Mouse (Mus musculus) thymus, adult 2 months (tissue): ENCODE results near the gene Prkcb. TPM values are rescaled to one million over a fixed set of nuclear protein-coding genes. Genes with fewer than 3 reads are reported as not detected.

Experiments used
- DNase-seq: peaks from one replicate; pipeline ENCODE4 v3.0.0; 2021
- H3K27ac ChIP-seq: fragments of 200-500 bp; 2 replicates; pipeline ENCODE4 v1.5.1; 2012; ENCODE audit warnings: low read length, control low read depth; ENCODE audit not compliant: control insufficient read depth, insufficient read depth
- H3K27me3 ChIP-seq: fragments of 200-500 bp; 2 replicates; pipeline ENCODE4 v1.6.1; 2012; ENCODE audit warnings: mild to moderate bottlenecking, low read length, moderate library complexity, mixed read lengths; ENCODE audit not compliant: control insufficient read depth, insufficient read depth
- H3K36me3 ChIP-seq: fragments of 200-500 bp; 2 replicates; pipeline ENCODE4 v1.6.1; 2012; ENCODE audit warnings: mild to moderate bottlenecking, low read length, moderate library complexity; ENCODE audit not compliant: control insufficient read depth, insufficient read depth
- H3K4me1 ChIP-seq: fragments of 200-500 bp; replicated peaks from 2 replicates; pipeline ENCODE4 v1.6.1; 2012; ENCODE audit warnings: low read length; ENCODE audit not compliant: control insufficient read depth, insufficient read depth
- H3K4me3 ChIP-seq: fragments of 200-500 bp; 2 replicates; pipeline ENCODE4 v1.5.1; 2012; ENCODE audit warnings: mild to moderate bottlenecking, low read length, control low read depth, moderate library complexity; ENCODE audit not compliant: control insufficient read depth, insufficient read depth
- CTCF ChIP-seq: fragments of 200-500 bp; IDR thresholded peaks from 2 replicates; pipeline ENCODE4 v1.5.1; 2012; ENCODE audit warnings: mild to moderate bottlenecking, control low read depth, low read length, moderate library complexity, borderline replicate concordance; ENCODE audit not compliant: control insufficient read depth, poor library complexity, insufficient read depth; ENCODE audit errors: extremely low read depth
- POLR2A ChIP-seq: fragments of 200-500 bp; IDR thresholded peaks from 2 replicates; pipeline ENCODE4 v1.6.1; 2012; ENCODE audit warnings: mild to moderate bottlenecking, low read length, control low read depth, moderate library complexity; ENCODE audit not compliant: control insufficient read depth, poor library complexity, insufficient read depth; ENCODE audit errors: extremely low read depth
- WGBS: fragments of 180-500 bp; shearing (Covaris S2); methylation state at CpG from one replicate; pipeline ENCODE4 v1.1.7; 2018; 5-methylcytosine and 5-hydroxymethylcytosine counted together
- polyA plus RNA-seq: library from polyadenylated mRNA; depleted of rRNA; stranded (reverse); fragments of >200 nt; gene quantifications from 2 replicates; pipeline ENCODE4 v1.2.3, GENCODE M21; 2012

Prkcb gene
- polyA plus RNA-seq, 1 experiment: 247 TPM

- Histone ChIP-seq H3K27me3 (no peaks in the 10 kb centered on the region), H3K4me3 (no peak overlapping the region), H3K4me1 (peaks cover 19% of the 10 kb centered on the region), H3K36me3 (no peaks in the 10 kb centered on the region), H3K27ac (no peak overlapping the region)
- no peak for DNase-seq
- TF ChIP-seq POLR2A (no peak), CTCF (no peak)
- WGBS: 96% methylated on average over 7 of the region's 7 CpGs
Measured at GRCm38 (mm10) chr7:122435561-122435960, 147.0 kb downstream of the Prkcb start.

GRCm38 (mm10) chr7:122437390-122437789 is 148.8 kb downstream of the Prkcb start:
- Histone ChIP-seq H3K36me3 (no peaks in the 10 kb centered on the region), H3K4me3 (no peak overlapping the region), H3K27ac (no peak overlapping the region), H3K27me3 (no peaks in the 10 kb centered on the region), H3K4me1 (peaks cover 19% of the 10 kb centered on the region)
- no peak for DNase-seq
- 97% methylated on average over 1 of the region's 1 CpGs for WGBS
- TF ChIP-seq CTCF (no peak), POLR2A (no peak)

- DNase-seq: peak; percentile 74
- no peak for TF ChIP-seq POLR2A
- no peak for TF ChIP-seq CTCF
- no peaks in the 10 kb centered on the region for H3K4me1 ChIP-seq
- no peak overlapping the region for H3K27ac ChIP-seq
- H3K36me3 ChIP-seq: peaks cover 7% of the 10 kb centered on the region
- H3K27me3 ChIP-seq: no peaks in the 10 kb centered on the region
- H3K4me3 ChIP-seq: no peak overlapping the region
- WGBS: 71% methylated on average over 6 of the region's 6 CpGs
Measured at GRCm38 (mm10) chr7:122445056-122445455, 156.5 kb downstream of the Prkcb start.

- Histone ChIP-seq H3K36me3 (peaks cover 7% of the 10 kb centered on the region; the same call in 1 of the 2 replicates), H3K27ac (no peak overlapping the region), H3K27me3 (no peaks in the 10 kb centered on the region), H3K4me3 (no peak overlapping the region), H3K4me1 (peaks cover 4% of the 10 kb centered on the region; the same call in 1 of the 2 replicates)
- TF ChIP-seq CTCF (no peak), POLR2A (no peak)
- WGBS: 90% methylated on average over 8 of the region's 8 CpGs
- DNase-seq: no peak
Measured at GRCm38 (mm10) chr7:122452671-122453070, 164.1 kb downstream of the Prkcb start.

- peaks cover 28% of the 10 kb centered on the region; the same call in 1 of the 2 replicates for H3K36me3 ChIP-seq
- no peak overlapping the region for H3K27ac ChIP-seq
- TF ChIP-seq CTCF: no peak
- no peak for TF ChIP-seq POLR2A
- 82% methylated on average over 9 of the region's 9 CpGs for WGBS
- H3K27me3 ChIP-seq: no peaks in the 10 kb centered on the region
- DNase-seq: peak; percentile 84
- H3K4me1 ChIP-seq: no peaks in the 10 kb centered on the region
- H3K4me3 ChIP-seq: no peak overlapping the region
Measured at GRCm38 (mm10) chr7:122459203-122459965, 170.8 kb downstream of the Prkcb start.

GRCm38 (mm10) chr7:122460020-122460419 is 171.5 kb downstream of the Prkcb start:
- Histone ChIP-seq H3K27me3 (no peaks in the 10 kb centered on the region), H3K4me1 (no peaks in the 10 kb centered on the region), H3K4me3 (no peak overlapping the region), H3K27ac (no peak overlapping the region), H3K36me3 (peaks cover 28% of the 10 kb centered on the region; the same call in 1 of the 2 replicates)
- TF ChIP-seq CTCF: no peak
- no peak for TF ChIP-seq POLR2A
- DNase-seq: no peak
- WGBS: 59% methylated on average over 2 of the region's 2 CpGs

- H3K27me3 ChIP-seq: no peaks in the 10 kb centered on the region
- H3K4me3 ChIP-seq: no peak overlapping the region
- H3K4me1 ChIP-seq: peaks cover 3% of the 10 kb centered on the region; the same call in 1 of the 2 replicates
- 15% methylated on average over 8 of the region's 8 CpGs for WGBS
- peaks cover 9% of the 10 kb centered on the region; the same call in 1 of the 2 replicates for H3K36me3 ChIP-seq
- TF ChIP-seq CTCF (no peak), POLR2A (no peak)
- H3K27ac ChIP-seq: no peak overlapping the region
- no peak for DNase-seq
Measured at GRCm38 (mm10) chr7:122465823-122466549, 177.4 kb downstream of the Prkcb start.
